Mouse (Mus musculus) lung, embryonic 14.5 days (tissue): ENCODE measurements at regions not wholly inside any gene's neighbourhood (a gene's known extent, or its start where the extent isn't known, plus 50 kb on each side); places are given as distances from the start of the nearest gene placed in this dataset.

Source experiments
- ATAC-seq: fragments of 200-750 bp; cut with Nextera tagmentation; 2 replicates; pipeline ENCODE4 v1.8.0; 2017; ENCODE audit warnings: mild to moderate bottlenecking, moderate TSS enrichment, moderate library complexity; ENCODE audit not compliant: insufficient read depth
- DNase-seq: peaks from one replicate; pipeline ENCODE4 v3.0.0-alpha.2; 2015
- H3K27ac ChIP-seq: fragments of 300-500 bp; sonication (generic); 2 replicates; pipeline ENCODE4 v1.5.1; 2014; ENCODE audit warnings: low read depth, mild to moderate bottlenecking, moderate library complexity
- H3K27me3 ChIP-seq: fragments of 300-500 bp; sonication (generic); 2 replicates; pipeline ENCODE4 v1.6.1; 2014; ENCODE audit warnings: low read length, control low read depth; ENCODE audit not compliant: insufficient read depth
- H3K36me3 ChIP-seq: fragments of 300-500 bp; sonication (generic); 2 replicates; pipeline ENCODE4 v1.6.1; 2014; ENCODE audit warnings: control low read depth; ENCODE audit not compliant: insufficient read depth
- H3K4me1 ChIP-seq: fragments of 300-500 bp; sonication (generic); 2 replicates; pipeline ENCODE4 v1.6.1; 2014; ENCODE audit warnings: antibody characterized with exemption, control low read depth; ENCODE audit not compliant: insufficient read depth
- H3K4me2 ChIP-seq: fragments of 300-500 bp; sonication (generic); 2 replicates; pipeline ENCODE4 v1.6.1; 2014; ENCODE audit warnings: mild to moderate bottlenecking
- H3K4me3 ChIP-seq: fragments of 300-500 bp; sonication (generic); 2 replicates; pipeline ENCODE4 v1.5.1; 2014; ENCODE audit warnings: low read depth, low read length
- H3K9ac ChIP-seq: fragments of 300-500 bp; sonication (generic); 2 replicates; pipeline ENCODE4 v1.6.1; 2014
- H3K9me3 ChIP-seq: fragments of 300-500 bp; sonication (generic); 2 replicates; pipeline ENCODE4 v1.6.1; 2016; ENCODE audit warnings: low read depth, low read length, control low read depth
- CTCF ChIP-seq: IDR thresholded peaks from 2 replicates; pipeline ENCODE4 v1.5.1; 2016; ENCODE audit warnings: antibody characterized with exemption, low read depth
- WGBS: fragments of 180-500 bp; shearing (Covaris S2); extraction: QIAGEN DNeasy Blood & Tissue Kit; methylation state at CpG from one replicate; pipeline ENCODE4 v1.1.7; 2014; 5-methylcytosine and 5-hydroxymethylcytosine counted together

DNA sequence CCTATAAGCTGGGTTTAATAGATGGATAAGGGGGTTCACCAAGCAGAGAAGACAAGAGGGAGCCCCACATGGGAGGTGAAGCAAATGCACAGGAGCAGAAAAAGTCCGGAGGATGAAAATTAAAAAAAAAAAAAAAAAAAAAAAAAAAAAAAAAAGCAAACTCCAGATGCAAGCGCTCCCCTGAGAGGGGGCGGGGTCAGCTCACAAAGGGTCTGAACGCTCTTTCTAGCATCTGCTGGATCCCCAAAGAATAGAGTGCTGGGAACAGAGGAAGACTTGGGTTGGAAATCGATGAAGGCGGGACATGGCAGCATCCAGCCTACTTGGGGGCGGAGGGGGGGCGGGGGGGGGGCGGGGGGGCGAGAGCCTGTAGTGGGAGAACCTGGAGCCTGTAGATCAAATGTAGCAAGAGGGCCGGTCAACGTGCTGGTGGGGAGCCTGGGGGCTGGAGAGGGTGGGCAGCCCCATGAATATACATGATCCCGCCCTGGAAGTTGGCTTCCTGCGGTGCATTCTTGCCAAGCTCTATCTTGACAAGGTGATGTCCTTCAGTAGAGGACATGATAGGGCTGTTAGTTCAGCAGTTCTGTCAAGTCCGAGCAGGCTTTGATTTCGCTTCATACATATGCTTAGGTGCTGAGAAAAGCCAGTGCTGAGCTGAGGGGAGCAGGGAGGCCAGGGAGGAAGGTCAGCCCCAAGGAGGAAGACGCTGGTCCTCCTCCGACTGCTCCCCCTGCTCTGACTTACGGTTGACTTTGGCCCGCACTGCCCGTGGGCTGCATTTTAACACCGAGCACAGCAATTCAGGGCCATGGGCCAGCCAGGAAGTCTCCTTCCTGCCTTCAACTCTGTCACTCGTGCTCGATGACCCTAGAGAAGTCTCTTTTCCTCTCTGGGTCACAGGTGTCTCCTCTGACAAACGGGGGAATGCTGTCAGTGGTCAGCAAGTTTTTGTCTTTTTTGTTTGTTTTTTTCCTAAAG lies 176.3 kb downstream of the 3100002H09Rik start:
- DNase-seq = peak; percentile 47

GRCm38 (mm10) chr4:124433506-124433905 lies 177.1 kb downstream of the 3100002H09Rik start:
- Histone ChIP-seq H3K27ac (no peak overlapping the region), H3K4me2 (no peak overlapping the region), H3K9me3 (no peaks in the 10 kb centered on the region), H3K4me3 (no peak overlapping the region), H3K27me3 (no peaks in the 10 kb centered on the region), H3K36me3 (no peaks in the 10 kb centered on the region), H3K4me1 (0 out of 2 replicates have a peak, but pooled peaks cover 3% of the 10 kb centered on the region), H3K9ac (no peak overlapping the region)
- 63% methylated on average over 9 of the region's 9 CpGs for WGBS
- no peak for TF ChIP-seq CTCF
- ATAC-seq (no peak), DNase-seq (peak; percentile 31)

More for the DNA sequence above, 176.3 kb downstream of the 3100002H09Rik start:
- H3K4me2 ChIP-seq = peak overlapping the region; percentile 27; the same call in 1 of the 2 replicates
- peak; percentile 21; the same call in 1 of the 2 replicates for ATAC-seq
- no peak for TF ChIP-seq CTCF
- no peaks in the 10 kb centered on the region for H3K36me3 ChIP-seq
- H3K4me1 ChIP-seq = 0 out of 2 replicates have a peak, but pooled peaks cover 3% of the 10 kb centered on the region
- no peaks in the 10 kb centered on the region for H3K9me3 ChIP-seq
- no peak overlapping the region for H3K27ac ChIP-seq
- no peak overlapping the region for H3K4me3 ChIP-seq
- 8% methylated on average over 25 of the region's 25 CpGs for WGBS
- peaks cover 3% of the 10 kb centered on the region; the same call in 1 of the 2 replicates for H3K27me3 ChIP-seq
- no peak overlapping the region for H3K9ac ChIP-seq

- Histone ChIP-seq H3K4me2 (no peak overlapping the region), H3K4me1 (0 out of 2 replicates have a peak, but pooled peaks cover 3% of the 10 kb centered on the region), H3K36me3 (no peaks in the 10 kb centered on the region), H3K9ac (no peak overlapping the region), H3K27ac (no peak overlapping the region), H3K4me3 (no peak overlapping the region), H3K27me3 (no peaks in the 10 kb centered on the region), H3K9me3 (no peaks in the 10 kb centered on the region)
- 41% methylated on average over 16 of the region's 16 CpGs for WGBS
- no peak for TF ChIP-seq CTCF
- ATAC-seq (no peak), DNase-seq (no peak)
Observed at GRCm38 (mm10) chr4:124431193-124431592, 179.4 kb downstream of the 3100002H09Rik start.

- H3K9me3 ChIP-seq = no peaks in the 10 kb centered on the region
- no peak overlapping the region for H3K27ac ChIP-seq
- DNase-seq (no peak), ATAC-seq (no peak)
- 79% methylated on average over 4 of the region's 4 CpGs for WGBS
- H3K4me2 ChIP-seq = no peak overlapping the region
- H3K27me3 ChIP-seq = no peaks in the 10 kb centered on the region
- no peak overlapping the region for H3K9ac ChIP-seq
- H3K36me3 ChIP-seq = no peaks in the 10 kb centered on the region
- no peaks in the 10 kb centered on the region for H3K4me1 ChIP-seq
- no peak for TF ChIP-seq CTCF
- no peak overlapping the region for H3K4me3 ChIP-seq
Observed at GRCm38 (mm10) chr4:124428844-124429243, 181.8 kb downstream of the 3100002H09Rik start.

- DNase-seq (no peak), ATAC-seq (no peak)
- Histone ChIP-seq H3K4me3 (no peak overlapping the region), H3K27ac (no peak overlapping the region), H3K9ac (no peak overlapping the region), H3K4me1 (no peaks in the 10 kb centered on the region), H3K4me2 (no peak overlapping the region), H3K27me3 (no peaks in the 10 kb centered on the region), H3K9me3 (no peaks in the 10 kb centered on the region), H3K36me3 (no peaks in the 10 kb centered on the region)
- WGBS = 84% methylated on average over 6 of the region's 6 CpGs
- no peak for TF ChIP-seq CTCF
Observed at GRCm38 (mm10) chr4:124422406-124422805, 188.2 kb downstream of the 3100002H09Rik start.

- Histone ChIP-seq H3K27ac (no peak overlapping the region), H3K36me3 (no peaks in the 10 kb centered on the region), H3K27me3 (no peaks in the 10 kb centered on the region), H3K4me2 (no peak overlapping the region), H3K4me3 (no peak overlapping the region), H3K4me1 (no peaks in the 10 kb centered on the region), H3K9ac (no peak overlapping the region), H3K9me3 (no peaks in the 10 kb centered on the region)
- ATAC-seq (no peak), DNase-seq (no peak)
- WGBS = 27% methylated on average over 8 of the region's 8 CpGs
- no peak for TF ChIP-seq CTCF
Observed at GRCm38 (mm10) chr4:124418431-124418830, 192.2 kb downstream of the 3100002H09Rik start.

- Histone ChIP-seq H3K4me2 (no peak overlapping the region), H3K27ac (no peak overlapping the region), H3K4me3 (no peak overlapping the region), H3K4me1 (no peaks in the 10 kb centered on the region), H3K36me3 (no peaks in the 10 kb centered on the region), H3K9ac (no peak overlapping the region), H3K9me3 (no peaks in the 10 kb centered on the region), H3K27me3 (no peaks in the 10 kb centered on the region)
- 68% methylated on average over 8 of the region's 8 CpGs for WGBS
- ATAC-seq (no peak), DNase-seq (no peak)
- no peak for TF ChIP-seq CTCF
Observed at GRCm38 (mm10) chr4:124417176-124417575, 193.4 kb downstream of the 3100002H09Rik start.
